Mouse (Mus musculus): ENCODE measurements around the gene Tex47.

The Tex47 gene

GRCm38 (mm10) chr5:7303819-7304218 lies at the start of gene Tex47:
Tex47 (plus strand) TSS chr5:7304119.
- DNase-seq, result no peak

- DNase-seq, result no peak
Observed at GRCm38 (mm10) chr5:7276659-7277455, 27.1 kb upstream of the Tex47 start.

GRCm38 (mm10) chr5:7284336-7284735 lies 19.6 kb upstream of the Tex47 start:
- DNase-seq, result no peak

GRCm38 (mm10) chr5:7302969-7303368 lies 950 bp upstream of the Tex47 start:
- no peak for DNase-seq

- no peak for DNase-seq
Observed at GRCm38 (mm10) chr5:7325594-7325993, 21.7 kb downstream of the Tex47 start.

- no peak for DNase-seq
Observed at GRCm38 (mm10) chr5:7344145-7345010, 40.5 kb downstream of the Tex47 start, which contains the start of gene Zfp804b. Zfp804b (minus strand) TSS chr5:7344756.

- DNase-seq, result no peak
Observed at GRCm38 (mm10) chr5:7345011-7345389, 41.1 kb downstream of the Tex47 start.
